Mouse (Mus musculus): Measurements from ENCODE around the gene Pigp. TPM values are rescaled to one million over a fixed set of nuclear protein-coding genes. Genes with fewer than 3 reads are reported as not detected.
A peak's percentile ranks its signal among the peaks of the same experiment; 100 is the strongest.

The Pigp gene
- polyA plus RNA-seq (2015; fragmentation: Nextera tagmentation; extraction: Ambion mirVana), result 127 TPM in 2 replicates

DNA sequence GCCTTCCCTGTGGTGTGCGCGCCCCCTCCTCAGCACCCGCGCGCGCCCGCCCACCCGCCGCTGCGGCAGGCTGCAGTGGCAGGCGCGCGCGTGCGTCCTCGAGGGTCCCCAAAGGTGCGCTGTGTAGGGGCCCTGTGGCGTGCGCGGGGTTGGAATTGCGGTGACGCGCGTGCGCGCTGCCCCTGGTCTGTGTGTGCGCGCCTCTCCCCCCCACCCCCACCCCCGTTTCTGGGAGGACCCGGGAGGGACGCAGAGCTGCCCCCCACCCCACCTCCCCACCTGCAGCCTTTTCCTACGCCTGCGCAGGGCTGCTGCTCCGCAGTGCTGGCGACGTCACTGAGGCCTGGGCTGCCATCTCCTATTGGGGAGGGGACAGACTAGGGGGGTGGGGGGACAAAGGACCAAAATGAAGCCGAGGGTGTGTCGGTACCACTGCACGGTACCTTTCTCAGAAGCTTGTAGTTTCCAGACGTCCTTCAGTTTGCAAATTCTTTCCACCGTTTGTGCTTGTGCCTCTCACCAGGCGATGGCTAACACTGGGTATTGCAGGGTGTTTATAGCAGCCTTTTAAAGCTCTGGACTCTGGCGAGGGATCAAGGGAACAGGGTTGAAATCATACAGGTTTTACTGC is at the start of gene Pigp:
Gene Pigp, minus strand, starts transcription at position 542 of the 631 bp plus-strand sequence.
- WGBS, result under 1% methylated on average over 39 of the region's 43 CpGs
- H3K27ac ChIP-seq (replicated peaks), result peak within 1 kb of the TSS; percentile 98
- H3K9ac ChIP-seq, result peak within 1 kb of the TSS; percentile 93
- H3K4me1 ChIP-seq, result peaks cover 19% of the 10 kb centered on the region
- no peaks in the 10 kb centered on the region for H3K36me3 ChIP-seq
- H3K4me3 ChIP-seq (replicated peaks), result peak within 1 kb of the TSS; percentile 94
- no peaks in the 10 kb centered on the region for H3K27me3 ChIP-seq
- H3K9me3 ChIP-seq (replicated peaks), result no peaks in the 10 kb centered on the region
- H3K4me2 ChIP-seq (replicated peaks), result peak within 1 kb of the TSS; percentile 67
- peak; percentile 86 for ATAC-seq (ENCODE audit: insufficient number of reproducible peaks, low FRiP score, low TSS enrichment, low read depth)

DNA sequence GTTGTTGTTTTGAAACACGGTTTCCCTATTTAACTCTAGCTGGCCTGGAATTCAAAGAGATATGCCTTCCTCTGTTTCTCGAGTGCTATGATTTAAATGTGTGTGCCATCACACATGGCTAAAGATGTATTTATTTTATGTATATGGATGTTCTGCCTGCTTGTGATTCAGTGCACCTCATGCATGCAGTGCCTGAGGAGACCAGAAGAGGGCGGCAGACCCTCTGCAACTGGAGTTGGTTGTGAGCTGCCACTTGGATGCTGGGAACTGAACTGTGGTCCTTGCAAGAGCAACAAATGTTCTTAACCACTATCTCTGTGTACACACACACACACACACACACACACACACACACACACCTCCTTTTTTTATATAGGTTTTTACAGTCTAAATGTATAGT is 48.9 kb upstream of the Pigp start:
- WGBS, result 96% methylated on average over 3 of the region's 3 CpGs
- H3K36me3 ChIP-seq, result peaks cover 63% of the 10 kb centered on the region

DNA sequence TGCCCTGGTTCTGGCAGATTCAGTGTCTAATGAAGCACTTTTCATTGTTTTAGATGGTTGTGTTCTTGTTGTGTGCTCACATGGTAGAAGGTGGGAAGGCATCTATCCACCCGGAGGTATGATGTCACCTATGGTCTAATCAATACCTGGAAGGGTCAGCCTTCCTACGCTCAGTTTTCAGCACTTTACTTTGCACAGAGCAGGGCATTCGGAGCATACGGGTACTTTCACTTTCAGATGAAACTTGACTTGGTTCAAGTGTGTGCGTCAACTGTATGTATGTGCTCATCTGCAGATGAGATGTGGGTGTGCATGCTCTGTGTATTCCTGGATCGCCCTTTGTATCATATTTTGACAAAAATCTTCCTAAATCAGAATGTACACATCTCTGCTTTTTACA is 42.5 kb upstream of the Pigp start:
- H3K27me3 ChIP-seq, result no peaks in the 10 kb centered on the region
- no peak overlapping the region for H3K4me2 ChIP-seq (replicated peaks)
- H3K9me3 ChIP-seq (replicated peaks), result no peaks in the 10 kb centered on the region
- no peak overlapping the region for H3K4me3 ChIP-seq (replicated peaks)
- no peak overlapping the region for H3K9ac ChIP-seq
- WGBS, result 95% methylated on average over 6 of the region's 6 CpGs
- peaks cover 48% of the 10 kb centered on the region for H3K36me3 ChIP-seq
- no peaks in the 10 kb centered on the region for H3K4me1 ChIP-seq
- no peak for ATAC-seq (ENCODE audit: insufficient number of reproducible peaks, low FRiP score, low TSS enrichment, low read depth)
- H3K27ac ChIP-seq (replicated peaks), result no peak overlapping the region

More for the DNA sequence above, 48.9 kb upstream of the Pigp start:
- no peak overlapping the region for H3K4me2 ChIP-seq (replicated peaks)
- no peak overlapping the region for H3K4me3 ChIP-seq (replicated peaks)
- no peak overlapping the region for H3K27ac ChIP-seq (replicated peaks)
- H3K4me1 ChIP-seq, result no peaks in the 10 kb centered on the region
- no peak overlapping the region for H3K9ac ChIP-seq
- no peaks in the 10 kb centered on the region for H3K27me3 ChIP-seq
- ATAC-seq (ENCODE audit: insufficient number of reproducible peaks, low FRiP score, low TSS enrichment, low read depth), result no peak
- H3K9me3 ChIP-seq (replicated peaks), result no peaks in the 10 kb centered on the region

DNA sequence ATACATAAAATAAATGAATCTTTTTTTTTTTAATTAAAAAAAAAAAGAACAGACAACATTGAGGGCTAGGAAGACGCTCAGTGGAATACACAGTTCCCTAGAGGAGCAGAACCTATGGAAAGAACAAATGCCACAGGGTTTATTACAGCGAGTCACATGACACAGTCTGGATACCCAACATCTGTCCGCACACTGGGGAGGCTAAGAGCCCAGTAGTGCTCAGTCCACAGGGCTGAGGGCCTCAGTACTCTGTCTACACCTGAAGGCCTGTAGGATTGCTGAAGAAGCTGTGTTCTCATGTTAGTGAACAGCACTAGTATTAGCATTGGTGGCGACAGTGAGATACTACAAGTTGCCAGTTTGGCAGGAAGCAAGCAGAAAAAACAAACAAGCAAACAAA is 41.1 kb upstream of the Pigp start:
- H3K27me3 ChIP-seq, result no peaks in the 10 kb centered on the region
- peaks cover 43% of the 10 kb centered on the region for H3K36me3 ChIP-seq

DNA sequence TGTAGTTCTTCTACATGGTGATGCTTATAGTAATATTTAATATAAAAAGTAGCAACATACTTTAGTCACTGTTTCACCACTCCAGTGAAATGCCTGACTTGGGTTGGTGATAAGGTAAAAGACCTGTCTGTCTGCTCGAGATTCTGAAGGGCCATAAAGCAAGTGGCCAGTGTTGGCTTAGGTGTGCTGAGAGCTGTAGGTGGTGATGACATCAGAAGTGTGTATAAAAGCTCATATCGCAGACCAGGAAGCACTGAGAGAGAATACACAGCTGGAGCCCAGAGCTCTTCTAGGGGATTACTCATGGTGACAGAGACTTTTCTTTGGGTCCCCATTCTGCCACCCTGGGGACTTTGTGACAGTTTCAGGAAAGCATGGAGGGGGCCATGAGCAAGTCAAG is 40.6 kb upstream of the Pigp start:
- H3K36me3 ChIP-seq, result peaks cover 45% of the 10 kb centered on the region
- no peak overlapping the region for H3K4me2 ChIP-seq (replicated peaks)
- no peaks in the 10 kb centered on the region for H3K27me3 ChIP-seq
- no peaks in the 10 kb centered on the region for H3K4me1 ChIP-seq
- H3K4me3 ChIP-seq (replicated peaks), result no peak overlapping the region
- 97% methylated on average over 2 of the region's 2 CpGs for WGBS
- no peak overlapping the region for H3K9ac ChIP-seq
- no peak for ATAC-seq (ENCODE audit: insufficient number of reproducible peaks, low FRiP score, low TSS enrichment, low read depth)
- no peak overlapping the region for H3K27ac ChIP-seq (replicated peaks)
- no peaks in the 10 kb centered on the region for H3K9me3 ChIP-seq (replicated peaks)

More for the DNA sequence above, 41.1 kb upstream of the Pigp start:
- no peak for ATAC-seq (ENCODE audit: insufficient number of reproducible peaks, low FRiP score, low TSS enrichment, low read depth)
- Histone ChIP-seq H3K9me3 (replicated peaks) (no peaks in the 10 kb centered on the region), H3K27ac (replicated peaks) (no peak overlapping the region), H3K4me2 (replicated peaks) (no peak overlapping the region), H3K9ac (no peak overlapping the region), H3K4me3 (replicated peaks) (no peak overlapping the region), H3K4me1 (no peaks in the 10 kb centered on the region)
- WGBS, result 90% methylated on average over 4 of the region's 4 CpGs

DNA sequence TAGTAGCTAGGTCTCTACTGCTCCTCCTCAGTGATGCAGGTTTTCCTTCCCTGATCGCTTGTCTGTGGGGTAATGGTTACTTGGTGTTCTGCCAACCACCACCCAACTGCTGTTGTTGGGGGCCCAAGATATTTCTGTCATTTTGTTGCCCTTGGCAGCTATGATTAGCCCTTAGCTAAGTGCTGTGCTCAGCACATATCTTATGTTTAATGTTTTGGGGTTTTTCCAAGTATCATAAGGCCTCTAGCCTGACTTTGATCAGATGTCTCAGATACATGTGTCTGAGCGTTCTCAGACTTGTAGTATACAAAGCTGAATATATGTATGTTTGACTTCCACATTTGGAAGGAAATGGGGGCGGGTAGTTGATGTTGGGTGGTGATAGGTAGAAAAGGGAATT is 39.6 kb upstream of the Pigp start:
- no peak overlapping the region for H3K9ac ChIP-seq
- H3K27ac ChIP-seq (replicated peaks), result no peak overlapping the region
- H3K4me2 ChIP-seq (replicated peaks), result no peak overlapping the region
- peaks cover 50% of the 10 kb centered on the region for H3K36me3 ChIP-seq
- no peak overlapping the region for H3K4me3 ChIP-seq (replicated peaks)
- no peaks in the 10 kb centered on the region for H3K9me3 ChIP-seq (replicated peaks)
- no peaks in the 10 kb centered on the region for H3K4me1 ChIP-seq
- no peak for ATAC-seq (ENCODE audit: insufficient number of reproducible peaks, low FRiP score, low TSS enrichment, low read depth)
- H3K27me3 ChIP-seq, result no peaks in the 10 kb centered on the region
- WGBS, result 66% methylated on average over 3 of the region's 3 CpGs

DNA sequence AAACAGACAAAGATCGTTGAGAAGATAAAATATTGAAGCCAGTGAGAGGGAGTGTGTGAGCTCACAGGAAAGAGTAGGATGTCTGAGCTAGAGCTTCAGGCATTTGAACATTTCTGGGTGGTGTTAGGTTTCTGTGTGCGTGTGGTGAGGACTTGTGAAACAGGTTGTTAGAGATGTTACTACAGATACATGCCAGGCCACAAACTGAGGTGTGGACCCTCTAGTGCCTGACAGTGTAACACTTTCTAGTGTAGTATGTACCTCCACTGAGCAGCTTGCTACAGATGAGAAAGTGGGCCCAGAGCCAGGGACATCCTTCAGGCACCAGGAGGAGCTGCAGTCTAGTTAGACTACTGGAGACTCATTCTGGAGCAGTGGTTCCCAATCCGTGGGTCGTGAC is 30.5 kb upstream of the Pigp start:
- peaks cover 26% of the 10 kb centered on the region; the same call in 1 of the 2 replicates for H3K36me3 ChIP-seq
- peak overlapping the region; percentile 44; the same call in 1 of the 2 replicates for H3K27ac ChIP-seq (replicated peaks)
- ATAC-seq (ENCODE audit: insufficient number of reproducible peaks, low FRiP score, low TSS enrichment, low read depth), result no peak
- 68% methylated on average over 4 of the region's 4 CpGs for WGBS
- no peak overlapping the region for H3K9ac ChIP-seq
- 0 out of 2 replicates have a peak, but pooled peaks cover 4% of the 10 kb centered on the region for H3K4me1 ChIP-seq
- H3K4me2 ChIP-seq (replicated peaks), result no peak overlapping the region
- no peak overlapping the region for H3K4me3 ChIP-seq (replicated peaks)
- H3K9me3 ChIP-seq (replicated peaks), result no peaks in the 10 kb centered on the region
- H3K27me3 ChIP-seq, result no peaks in the 10 kb centered on the region

DNA sequence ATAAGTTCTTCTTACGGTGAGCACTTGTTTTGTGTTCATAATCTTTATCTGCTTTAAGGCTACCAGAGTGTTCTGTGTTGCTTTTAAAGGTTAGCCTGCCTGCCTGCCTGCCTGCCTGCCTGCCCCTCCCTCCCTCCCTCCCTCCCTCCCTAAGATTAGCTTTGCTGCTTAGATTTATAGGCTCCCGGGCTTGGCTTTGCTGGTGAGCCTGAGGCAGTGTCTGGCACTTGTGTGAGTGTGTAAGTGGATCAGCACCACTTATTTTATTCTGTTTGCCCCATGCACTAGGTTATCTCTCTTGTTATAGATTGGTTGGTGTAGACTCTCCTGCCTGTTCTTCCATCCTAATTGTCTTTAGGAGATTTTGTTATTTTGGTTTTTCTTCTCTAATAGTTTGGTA is 30.0 kb upstream of the Pigp start:
- no peaks in the 10 kb centered on the region for H3K27me3 ChIP-seq
- ATAC-seq (ENCODE audit: insufficient number of reproducible peaks, low FRiP score, low TSS enrichment, low read depth), result no peak
- WGBS, result 41% methylated on average over 2 of the region's 2 CpGs

DNA sequence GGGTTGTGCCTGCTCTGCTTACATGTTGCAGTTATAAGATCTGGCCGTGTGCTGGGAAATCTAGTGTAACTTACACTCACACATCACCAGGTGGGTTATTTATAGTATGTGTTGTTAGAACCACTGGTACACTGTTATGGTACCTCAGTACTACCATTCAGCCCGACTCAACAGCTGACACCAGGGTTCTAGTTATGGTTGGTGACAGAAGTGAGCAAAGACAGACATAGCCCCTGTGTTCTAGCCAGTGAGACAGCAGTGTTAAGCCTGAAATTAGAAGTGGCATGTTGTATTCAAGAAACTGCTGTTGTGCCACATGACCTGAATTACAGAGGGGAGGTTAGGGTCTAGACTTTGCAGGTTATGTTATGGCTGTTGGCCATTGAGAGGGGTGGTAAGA is 27.5 kb upstream of the Pigp start:
- Histone ChIP-seq H3K4me2 (replicated peaks) (no peak overlapping the region), H3K36me3 (peaks cover 24% of the 10 kb centered on the region; the same call in 1 of the 2 replicates), H3K27ac (replicated peaks) (no peak overlapping the region), H3K4me3 (replicated peaks) (no peak overlapping the region), H3K27me3 (no peaks in the 10 kb centered on the region), H3K4me1 (0 out of 2 replicates have a peak, but pooled peaks cover 4% of the 10 kb centered on the region), H3K9me3 (replicated peaks) (no peaks in the 10 kb centered on the region), H3K9ac (no peak overlapping the region)
- no peak for ATAC-seq (ENCODE audit: insufficient number of reproducible peaks, low FRiP score, low TSS enrichment, low read depth)
- WGBS, result 78% methylated on average over 2 of the region's 2 CpGs

More for the DNA sequence above, 30.0 kb upstream of the Pigp start:
- Histone ChIP-seq H3K4me2 (replicated peaks) (no peak overlapping the region), H3K36me3 (peaks cover 22% of the 10 kb centered on the region; the same call in 1 of the 2 replicates), H3K4me3 (replicated peaks) (no peak overlapping the region), H3K4me1 (0 out of 2 replicates have a peak, but pooled peaks cover 4% of the 10 kb centered on the region), H3K9me3 (replicated peaks) (no peaks in the 10 kb centered on the region), H3K9ac (no peak overlapping the region), H3K27ac (replicated peaks) (no peak overlapping the region)

DNA sequence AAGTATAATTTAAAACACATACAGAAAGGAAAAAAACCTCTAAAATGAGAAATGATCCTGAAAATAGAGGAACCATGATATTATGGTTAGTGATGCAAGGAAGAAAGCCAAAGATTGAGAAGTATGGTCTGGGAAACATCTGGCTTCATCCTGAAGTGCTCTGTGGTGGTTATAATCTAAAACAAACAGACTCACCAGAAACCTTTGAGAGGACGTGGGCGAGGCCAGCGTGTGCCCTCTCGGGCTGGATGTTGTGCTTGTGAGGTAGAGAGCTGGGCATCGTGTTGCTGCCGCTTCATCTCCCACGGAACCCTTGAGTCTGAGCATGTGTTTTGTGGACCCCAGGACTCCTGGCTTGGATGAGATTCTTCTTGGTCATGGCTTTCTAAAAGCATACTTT is 25.0 kb upstream of the Pigp start:
- no peaks in the 10 kb centered on the region for H3K27me3 ChIP-seq
- H3K9me3 ChIP-seq (replicated peaks), result no peaks in the 10 kb centered on the region
- H3K4me1 ChIP-seq, result no peaks in the 10 kb centered on the region
- 60% methylated on average over 7 of the region's 7 CpGs for WGBS
- peaks cover 16% of the 10 kb centered on the region; the same call in 1 of the 2 replicates for H3K36me3 ChIP-seq
- H3K4me2 ChIP-seq (replicated peaks), result no peak overlapping the region
- H3K4me3 ChIP-seq (replicated peaks), result no peak overlapping the region
- H3K27ac ChIP-seq (replicated peaks), result no peak overlapping the region
- H3K9ac ChIP-seq, result no peak overlapping the region
- 0 out of 2 replicates have a peak, but pooled peaks have one; percentile 57 for ATAC-seq (ENCODE audit: insufficient number of reproducible peaks, low FRiP score, low TSS enrichment, low read depth)

DNA sequence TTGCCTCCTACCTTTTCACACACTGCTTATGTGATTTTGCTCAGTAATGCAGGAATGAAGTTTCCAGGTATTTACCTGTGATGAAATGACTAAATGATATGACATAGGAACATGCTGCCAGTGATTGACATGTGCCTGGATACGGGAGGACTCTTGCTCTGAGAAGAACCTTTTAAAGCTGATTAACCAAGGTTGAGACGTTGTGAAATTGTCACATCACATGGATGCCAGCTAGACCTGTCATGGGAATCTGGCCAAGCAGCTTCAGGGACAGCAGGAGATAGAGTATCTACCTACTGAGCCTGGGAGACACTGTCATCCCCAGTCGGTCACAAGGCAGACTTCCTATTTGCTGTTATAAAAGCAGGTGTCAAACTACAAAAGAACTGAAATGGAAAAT is 23.4 kb upstream of the Pigp start:
- H3K4me1 ChIP-seq, result no peaks in the 10 kb centered on the region
- no peaks in the 10 kb centered on the region for H3K27me3 ChIP-seq
- no peak overlapping the region for H3K9ac ChIP-seq
- no peak for ATAC-seq (ENCODE audit: insufficient number of reproducible peaks, low FRiP score, low TSS enrichment, low read depth)
- H3K4me2 ChIP-seq (replicated peaks), result no peak overlapping the region
- no peak overlapping the region for H3K27ac ChIP-seq (replicated peaks)
- WGBS, result 73% methylated on average over 3 of the region's 3 CpGs
- H3K36me3 ChIP-seq, result peaks cover 16% of the 10 kb centered on the region; the same call in 1 of the 2 replicates
- no peak overlapping the region for H3K4me3 ChIP-seq (replicated peaks)
- no peaks in the 10 kb centered on the region for H3K9me3 ChIP-seq (replicated peaks)

DNA sequence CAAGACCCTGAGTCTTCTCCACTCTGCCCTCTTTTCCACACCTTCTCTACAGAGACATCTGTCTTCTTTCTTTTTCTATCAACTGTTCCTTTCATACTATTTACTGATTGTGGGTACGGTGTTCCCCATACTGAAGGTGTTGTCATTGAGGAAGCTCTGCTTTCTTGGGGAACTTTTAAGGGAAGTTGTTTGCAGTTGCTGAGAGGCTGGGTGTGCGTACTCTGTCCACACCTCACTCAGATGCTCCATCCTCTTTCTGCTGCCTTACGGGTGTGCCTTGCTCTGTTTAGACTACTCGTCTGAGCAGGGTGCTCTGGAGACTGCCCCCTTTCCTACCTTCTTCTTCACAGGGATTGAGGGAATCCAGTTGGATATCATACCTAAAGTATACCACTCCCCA is 20.7 kb upstream of the Pigp start:
- peaks cover 16% of the 10 kb centered on the region; the same call in 1 of the 2 replicates for H3K36me3 ChIP-seq
- no peaks in the 10 kb centered on the region for H3K9me3 ChIP-seq (replicated peaks)
- no peak overlapping the region for H3K27ac ChIP-seq (replicated peaks)
- H3K4me1 ChIP-seq, result no peaks in the 10 kb centered on the region
- WGBS, result 88% methylated on average over 4 of the region's 4 CpGs
- H3K27me3 ChIP-seq, result no peaks in the 10 kb centered on the region
- no peak overlapping the region for H3K4me3 ChIP-seq (replicated peaks)
- no peak for ATAC-seq (ENCODE audit: insufficient number of reproducible peaks, low FRiP score, low TSS enrichment, low read depth)
- no peak overlapping the region for H3K4me2 ChIP-seq (replicated peaks)
- H3K9ac ChIP-seq, result no peak overlapping the region
